Mouse (Mus musculus): ENCODE measurements around the gene Fat3. TPM values are rescaled to one million over a fixed set of nuclear protein-coding genes. Genes with fewer than 3 reads are reported as not detected.

Fat3 gene
- polyA plus RNA-seq, 1 experiment from 2014 or later, result 0.93 TPM

DNA sequence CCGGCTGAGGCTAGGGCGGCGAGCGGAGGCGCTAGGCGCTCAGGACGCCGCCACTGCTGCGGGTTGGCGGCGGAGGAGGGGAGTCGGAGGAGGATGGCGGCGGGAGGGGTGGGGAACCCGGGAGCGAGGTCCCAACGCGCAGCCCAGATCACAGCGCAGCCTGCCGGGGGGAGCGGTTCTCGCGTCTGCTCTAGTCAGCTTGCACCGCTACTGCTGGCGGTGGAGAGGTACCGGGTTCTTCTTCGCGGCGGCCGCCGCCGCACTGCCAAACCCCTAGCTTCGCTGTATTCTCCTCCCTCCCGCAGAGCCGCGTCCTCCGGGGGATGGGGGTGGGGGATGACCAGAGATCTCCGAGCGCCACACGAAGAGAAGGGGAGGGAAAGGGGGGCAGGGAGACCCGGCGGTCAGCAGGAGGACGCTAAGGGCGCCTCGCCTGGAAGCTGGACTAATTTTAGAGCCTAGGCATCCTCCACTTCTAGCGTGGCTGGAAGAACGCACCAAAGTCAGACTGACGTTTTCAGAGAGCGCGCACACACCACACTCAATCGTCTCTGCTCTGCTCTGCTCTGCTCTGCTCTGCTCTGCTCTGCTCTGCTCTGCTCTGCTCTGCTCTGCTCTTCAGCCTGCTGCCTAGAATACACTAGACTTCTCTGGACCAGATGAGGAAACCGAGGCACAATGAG is 1.0 kb upstream of the Fat3 start:
- 1% methylated on average over 35 of the region's 52 CpGs for WGBS

DNA sequence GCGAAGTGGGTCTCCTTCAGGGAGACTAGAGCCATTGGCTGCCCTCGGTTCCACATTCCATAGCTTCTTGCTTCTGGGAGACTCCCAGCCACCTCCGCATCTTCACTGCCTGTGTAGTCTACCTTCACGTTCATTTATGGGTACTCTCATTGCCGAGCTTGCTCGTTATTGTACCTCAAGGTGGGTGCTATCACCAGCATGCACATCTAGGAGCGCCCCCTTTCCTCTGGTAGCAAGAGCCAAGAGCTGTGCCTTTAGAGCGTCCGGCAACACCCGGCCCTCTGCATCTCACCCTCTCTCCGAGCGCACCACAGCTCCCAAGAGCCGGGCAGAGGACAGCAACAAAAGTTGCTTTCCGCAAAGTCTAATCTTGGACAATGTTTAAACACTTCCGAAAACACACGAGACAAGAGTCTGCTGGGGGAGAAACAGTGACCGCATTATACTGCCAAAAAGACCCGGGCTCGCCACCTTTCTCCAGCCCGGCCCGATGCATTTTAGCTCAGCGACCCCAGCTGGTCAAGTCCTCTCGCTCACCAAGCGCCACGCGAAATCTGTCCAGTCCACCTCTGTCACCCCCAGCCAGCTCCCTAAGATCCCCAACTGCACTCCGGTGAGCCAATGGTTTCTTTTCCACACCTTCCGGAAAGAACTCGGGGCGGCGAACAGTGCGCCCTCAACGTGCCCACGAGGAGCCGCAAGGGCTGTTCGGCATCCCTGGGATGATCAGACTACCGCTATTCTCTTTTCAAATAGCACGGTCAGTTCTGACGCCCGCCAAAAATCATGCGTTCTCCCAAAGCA is 501 bp downstream of the Fat3 start:
- H3K4me1 ChIP-seq (replicated peaks; ENCODE audit: control insufficient read depth, insufficient read depth), result no peaks in the 10 kb centered on the region
- ATAC-seq (ENCODE audit: low FRiP score, low TSS enrichment) (peak; percentile 38; the same call in 1 of the 2 replicates), DNase-seq (ENCODE audit: low spot score) (peak; percentile 23)
- TF ChIP-seq EP300 (optimal IDR thresholded peaks at IDR 0.05) (no peak), CTCF (IDR thresholded peaks at IDR 0.05; ENCODE audit: low read depth) (peak; percentile 28)
- H3K27ac ChIP-seq (replicated peaks), result peak overlapping the region; percentile 56
- no peaks in the 10 kb centered on the region for H3K36me3 ChIP-seq (ENCODE audit: control insufficient read depth, insufficient read depth, low read length)
- H3K9me3 ChIP-seq (ENCODE audit: control insufficient read depth, low read length), result no peaks in the 10 kb centered on the region
- H3K9ac ChIP-seq (ENCODE audit: low read length), result peak overlapping the region; percentile 45
- peak overlapping the region; percentile 52 for H3K4me3 ChIP-seq (ENCODE audit: low read depth, low read length)
- under 1% methylated on average over 41 of the region's 41 CpGs for WGBS
- H3K27me3 ChIP-seq (ENCODE audit: control insufficient read depth, insufficient read depth, low read length), result no peaks in the 10 kb centered on the region; the same call in 1 of the 2 replicates
- H3K4me2 ChIP-seq (replicated peaks; ENCODE audit: low read depth), result peak overlapping the region; percentile 69

More for the DNA sequence above, 1.0 kb upstream of the Fat3 start:
- no peaks in the 10 kb centered on the region; the same call in 1 of the 2 replicates for H3K27me3 ChIP-seq (ENCODE audit: control insufficient read depth, insufficient read depth, low read length)
- H3K27ac ChIP-seq (replicated peaks), result peak overlapping the region; percentile 56
- H3K4me1 ChIP-seq (replicated peaks; ENCODE audit: control insufficient read depth, insufficient read depth), result no peaks in the 10 kb centered on the region
- peak overlapping the region; percentile 47 for H3K9ac ChIP-seq (ENCODE audit: low read length)
- H3K4me3 ChIP-seq (ENCODE audit: low read depth, low read length), result peak overlapping the region; percentile 52
- ATAC-seq (ENCODE audit: low FRiP score, low TSS enrichment), result peak; percentile 71; the same call in 1 of the 2 replicates
- no peaks in the 10 kb centered on the region for H3K36me3 ChIP-seq (ENCODE audit: control insufficient read depth, insufficient read depth, low read length)
- peak overlapping the region; percentile 69 for H3K4me2 ChIP-seq (replicated peaks; ENCODE audit: low read depth)
- no peaks in the 10 kb centered on the region for H3K9me3 ChIP-seq (ENCODE audit: control insufficient read depth, low read length)
- peak; percentile 49 for DNase-seq (ENCODE audit: low spot score)
- TF ChIP-seq EP300 (optimal IDR thresholded peaks at IDR 0.05) (no peak), CTCF (IDR thresholded peaks at IDR 0.05; ENCODE audit: low read depth) (peak; percentile 65)

DNA sequence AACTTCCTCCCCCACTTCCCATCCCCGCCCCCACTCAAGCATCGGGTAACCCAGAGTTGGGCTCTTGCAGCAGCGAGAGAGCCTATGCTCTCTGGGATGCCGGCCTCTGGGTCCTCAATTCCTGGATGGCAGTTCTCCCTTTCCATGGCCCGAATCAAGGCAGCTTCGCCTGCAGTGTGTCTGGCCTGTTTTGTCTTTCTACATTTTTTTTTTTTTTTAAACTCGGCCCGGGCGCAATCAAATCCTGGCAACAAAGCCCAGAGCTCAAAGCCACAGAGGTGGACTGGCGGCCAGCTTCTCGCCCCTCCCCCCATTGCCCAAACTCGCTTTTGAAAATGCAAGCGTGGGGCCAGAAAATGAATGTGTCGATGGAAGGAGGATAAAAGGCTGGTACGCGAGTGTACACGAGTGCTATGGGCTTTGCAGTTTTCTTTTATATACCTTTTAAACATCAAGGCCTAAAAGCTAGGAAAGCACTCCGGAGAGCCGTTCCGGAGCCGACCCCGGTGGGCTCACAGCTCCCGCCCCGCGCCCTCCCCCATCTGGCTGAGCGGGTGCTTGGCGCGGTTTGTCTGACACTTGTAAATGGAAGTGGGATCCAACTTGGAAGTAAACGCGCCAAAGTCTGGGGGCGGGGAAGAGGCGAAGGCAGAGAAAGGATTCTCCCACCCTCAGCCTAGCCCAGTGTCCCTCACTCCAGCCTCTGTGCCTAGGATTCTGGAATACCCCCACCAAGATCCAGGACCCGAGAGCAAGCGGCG is 1.3 kb downstream of the Fat3 start:
- ATAC-seq (ENCODE audit: low FRiP score, low TSS enrichment) (no peak), DNase-seq (ENCODE audit: low spot score) (peak; percentile 15)
- H3K36me3 ChIP-seq (ENCODE audit: control insufficient read depth, insufficient read depth, low read length), result no peaks in the 10 kb centered on the region
- under 1% methylated on average over 35 of the region's 35 CpGs for WGBS
- no peaks in the 10 kb centered on the region; the same call in 1 of the 2 replicates for H3K27me3 ChIP-seq (ENCODE audit: control insufficient read depth, insufficient read depth, low read length)
- TF ChIP-seq CTCF (IDR thresholded peaks at IDR 0.05; ENCODE audit: low read depth) (no peak), EP300 (optimal IDR thresholded peaks at IDR 0.05) (no peak)
- H3K4me2 ChIP-seq (replicated peaks; ENCODE audit: low read depth), result peak overlapping the region; percentile 69
- peak overlapping the region; percentile 45 for H3K9ac ChIP-seq (ENCODE audit: low read length)
- no peaks in the 10 kb centered on the region for H3K4me1 ChIP-seq (replicated peaks; ENCODE audit: control insufficient read depth, insufficient read depth)
- no peaks in the 10 kb centered on the region for H3K9me3 ChIP-seq (ENCODE audit: control insufficient read depth, low read length)
- peak overlapping the region; percentile 56 for H3K27ac ChIP-seq (replicated peaks)
- H3K4me3 ChIP-seq (ENCODE audit: low read depth, low read length), result peak overlapping the region; percentile 52

DNA sequence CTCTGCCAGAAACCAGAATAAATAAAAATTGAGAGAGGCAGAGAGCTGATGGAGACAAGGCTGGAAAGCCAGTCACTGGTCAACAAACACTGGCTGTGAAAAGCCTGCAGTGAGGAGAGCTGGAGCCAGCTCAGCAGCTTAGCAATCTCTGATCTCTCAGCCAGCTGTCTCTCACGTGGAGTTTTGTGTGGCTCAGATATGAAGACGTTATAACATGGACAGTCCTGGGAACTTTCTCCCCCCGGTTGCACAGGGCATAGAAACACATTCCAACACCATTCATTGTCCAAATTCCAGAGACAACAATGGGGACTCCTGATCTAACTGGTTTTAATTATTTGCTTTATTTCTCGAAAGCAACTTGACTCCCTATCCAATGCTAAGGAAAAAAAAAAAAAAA is 2.2 kb downstream of the Fat3 start:
- Histone ChIP-seq H3K27ac (replicated peaks) (no peak overlapping the region), H3K9me3 (ENCODE audit: control insufficient read depth, low read length) (no peaks in the 10 kb centered on the region), H3K27me3 (ENCODE audit: control insufficient read depth, insufficient read depth, low read length) (no peaks in the 10 kb centered on the region; the same call in 1 of the 2 replicates), H3K4me2 (replicated peaks; ENCODE audit: low read depth) (no peak overlapping the region), H3K4me1 (replicated peaks; ENCODE audit: control insufficient read depth, insufficient read depth) (no peaks in the 10 kb centered on the region), H3K36me3 (ENCODE audit: control insufficient read depth, insufficient read depth, low read length) (no peaks in the 10 kb centered on the region), H3K4me3 (ENCODE audit: low read depth, low read length) (no peak overlapping the region), H3K9ac (ENCODE audit: low read length) (no peak overlapping the region)
- ATAC-seq (ENCODE audit: low FRiP score, low TSS enrichment) (no peak), DNase-seq (ENCODE audit: low spot score) (no peak)
- 13% methylated on average over 4 of the region's 4 CpGs for WGBS
- TF ChIP-seq EP300 (optimal IDR thresholded peaks at IDR 0.05) (no peak), CTCF (IDR thresholded peaks at IDR 0.05; ENCODE audit: low read depth) (no peak)

DNA sequence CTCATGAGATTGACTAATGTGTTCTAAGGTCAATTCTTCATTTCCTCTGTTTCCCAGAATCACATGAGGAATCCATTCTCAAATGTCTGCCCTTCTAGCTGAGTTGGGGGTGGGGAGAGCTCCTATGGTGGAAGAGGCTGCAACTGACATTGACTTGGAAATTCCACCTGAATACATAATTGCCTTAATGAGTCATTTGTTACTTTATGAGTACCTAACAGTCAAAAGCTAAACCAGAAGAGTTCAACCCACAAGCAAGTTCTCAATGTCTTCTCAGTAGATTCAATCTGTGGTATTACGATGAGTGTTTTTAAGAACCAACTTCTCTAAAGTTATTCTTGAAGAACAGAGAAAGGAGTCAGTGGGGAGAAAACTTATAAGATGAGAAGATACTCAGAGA is 3.7 kb downstream of the Fat3 start:
- Histone ChIP-seq H3K9ac (ENCODE audit: low read length) (no peak overlapping the region), H3K4me3 (ENCODE audit: low read depth, low read length) (no peak overlapping the region), H3K9me3 (ENCODE audit: control insufficient read depth, low read length) (no peaks in the 10 kb centered on the region), H3K27ac (replicated peaks) (no peak overlapping the region), H3K27me3 (ENCODE audit: control insufficient read depth, insufficient read depth, low read length) (no peaks in the 10 kb centered on the region; the same call in 1 of the 2 replicates), H3K4me2 (replicated peaks; ENCODE audit: low read depth) (no peak overlapping the region), H3K36me3 (ENCODE audit: control insufficient read depth, insufficient read depth, low read length) (no peaks in the 10 kb centered on the region), H3K4me1 (replicated peaks; ENCODE audit: control insufficient read depth, insufficient read depth) (no peaks in the 10 kb centered on the region)
- ATAC-seq (ENCODE audit: low FRiP score, low TSS enrichment) (no peak), DNase-seq (ENCODE audit: low spot score) (no peak)
- no peak for TF ChIP-seq CTCF (IDR thresholded peaks at IDR 0.05; ENCODE audit: low read depth)
- WGBS, result 97% methylated on average over 1 of the region's 1 CpGs
